Mouse (Mus musculus): ENCODE measurements around the gene Pgk1.

DNA sequence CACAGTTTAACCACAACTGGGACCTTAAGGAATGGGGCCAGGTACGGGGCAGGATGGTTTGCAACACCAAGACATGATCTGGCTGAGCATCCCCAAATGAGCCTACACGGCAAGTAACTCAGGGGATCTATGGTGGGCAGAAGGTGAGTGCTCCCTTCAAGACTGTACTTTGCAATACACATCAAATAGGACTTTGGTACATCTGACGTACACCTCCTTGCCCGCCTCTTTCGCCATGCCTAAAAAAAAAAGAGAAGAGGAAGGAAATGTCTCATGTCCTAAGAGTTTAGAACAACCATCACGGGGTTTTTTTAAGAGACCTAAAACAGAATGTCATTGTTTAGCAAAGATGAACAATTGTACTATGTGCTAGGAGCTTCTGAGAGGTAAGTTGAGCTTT lies 44.0 kb upstream of the Pgk1 start, which contains the start of gene Tlr13:
- TF ChIP-seq CTCF (IDR thresholded peaks at IDR 0.05; ENCODE audit: borderline replicate concordance, control insufficient read depth, extremely low read depth, insufficient read depth, low read length, poor library complexity), result no peak
- TF ChIP-seq POLR2A (IDR thresholded peaks at IDR 0.05; ENCODE audit: control insufficient read depth, extremely low read depth, insufficient read depth, low read length, poor library complexity), result no peak

Measured in thymus, adult 2 months (tissue).